Mouse (Mus musculus) layer of hippocampus, adult 11-12 months (tissue): ENCODE measurements around the gene Lrrc29.
A peak's percentile ranks its signal among the peaks of the same experiment; 100 is the strongest.
"Not testable (repeated sequence)": the region's sequence is repeated elsewhere in the genome, so short reads cannot be mapped to it uniquely, and the experiment has no call there.

ENCODE experiments used
- DNase-seq: peaks from one replicate; pipeline ENCODE4 v3.0.0; 2022; ENCODE audit warnings: low spot score

Gene Lrrc29

DNA sequence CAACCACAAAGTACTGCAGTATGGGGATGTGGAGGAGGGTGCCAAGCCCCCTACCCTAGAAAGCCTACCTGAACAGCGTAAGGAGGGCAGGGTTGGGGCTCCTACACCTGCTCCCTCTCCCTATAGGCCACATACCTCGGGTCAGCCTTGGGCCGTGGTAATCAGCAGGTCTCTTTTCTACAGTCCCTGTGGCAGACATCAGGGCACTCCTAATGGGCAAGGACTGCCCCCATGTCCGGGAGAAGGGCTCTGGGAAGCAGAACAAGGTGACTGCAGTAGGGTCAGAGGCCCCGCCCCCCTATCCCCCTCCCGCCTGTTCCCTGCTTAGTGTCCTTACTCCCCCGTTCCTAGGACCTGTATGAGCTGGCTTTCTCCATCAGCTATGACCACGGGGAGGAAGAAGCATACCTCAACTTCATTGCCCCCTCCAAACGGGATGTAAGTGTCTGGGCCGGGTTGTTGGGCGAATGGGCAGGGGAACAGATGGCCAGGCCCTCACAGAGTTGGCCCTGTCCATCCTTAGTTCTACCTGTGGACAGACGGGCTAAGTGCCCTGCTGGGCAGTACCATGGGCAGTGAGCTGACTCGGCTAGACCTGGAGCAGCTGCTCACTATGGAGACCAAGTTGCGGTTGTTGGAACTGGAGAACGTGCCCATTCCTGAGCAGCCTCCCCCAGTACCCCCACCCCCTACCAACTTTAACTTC lies 16.8 kb downstream of the Lrrc29 start:
- DNase-seq, result no peak

DNA sequence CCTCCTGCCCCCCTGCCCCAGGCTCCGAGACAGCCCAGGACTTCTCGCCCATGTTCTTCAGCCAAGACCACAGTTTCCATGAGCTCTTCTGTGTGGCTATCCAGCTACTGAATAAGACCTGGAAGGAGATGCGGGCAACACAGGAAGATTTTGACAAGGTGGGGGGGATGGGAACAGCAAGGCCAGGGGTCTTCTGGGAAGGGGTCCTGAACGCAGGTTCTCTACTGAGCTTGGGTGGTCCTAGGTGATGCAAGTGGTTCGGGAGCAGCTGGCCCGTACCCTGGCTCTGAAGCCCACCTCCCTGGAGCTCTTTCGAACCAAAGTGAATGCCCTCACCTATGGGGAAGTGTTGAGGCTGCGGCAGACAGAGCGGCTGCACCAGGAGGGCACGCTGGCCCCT lies 17.6 kb downstream of the Lrrc29 start:
- DNase-seq, result no peak

DNA sequence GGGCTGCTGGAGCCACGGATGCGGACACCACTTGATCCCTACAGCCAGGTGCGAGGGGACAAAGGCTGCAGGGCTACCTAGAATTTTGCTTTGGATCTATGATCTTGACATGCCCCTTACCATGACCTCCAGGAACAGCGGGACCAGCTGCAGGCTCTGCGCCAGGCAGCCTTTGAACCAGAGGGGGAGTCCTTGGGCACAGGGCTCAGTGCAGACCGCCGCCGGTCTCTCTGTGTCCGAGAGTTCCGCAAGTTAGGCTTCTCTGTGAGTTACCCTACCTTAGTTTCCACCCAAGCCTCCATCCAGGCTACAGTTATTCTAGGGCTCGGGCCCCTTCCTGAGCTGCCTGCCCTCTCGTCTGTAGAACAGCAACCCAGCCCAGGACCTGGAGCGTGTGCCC lies 18.4 kb downstream of the Lrrc29 start:
- DNase-seq, result no peak

DNA sequence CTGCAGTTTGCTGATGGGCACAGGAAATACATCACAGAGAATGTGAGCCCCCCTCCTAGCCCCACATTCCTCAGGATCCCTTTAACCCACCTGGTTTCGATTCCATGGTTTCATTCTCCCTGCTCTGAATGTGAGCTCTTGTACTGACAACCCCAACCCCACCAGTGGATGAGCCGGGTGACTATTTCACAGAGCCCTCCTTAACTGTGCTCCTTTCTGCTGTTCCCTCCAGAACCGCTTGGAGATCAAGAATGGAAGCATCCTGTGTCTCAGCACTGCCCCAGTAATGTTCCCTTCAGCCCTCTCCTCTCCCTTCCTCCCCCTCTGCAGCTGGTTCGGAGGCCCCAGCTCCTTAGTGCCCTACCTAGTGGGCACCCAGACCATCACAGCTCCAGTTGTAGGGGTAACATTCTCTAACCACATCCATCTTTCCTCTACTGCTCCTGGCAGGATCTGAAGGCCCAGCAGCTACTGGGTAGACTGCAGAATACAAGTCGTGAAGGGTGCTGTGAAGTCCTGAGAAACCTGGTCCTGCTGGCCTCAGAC lies 19.9 kb downstream of the Lrrc29 start:
- no peak for DNase-seq

DNA sequence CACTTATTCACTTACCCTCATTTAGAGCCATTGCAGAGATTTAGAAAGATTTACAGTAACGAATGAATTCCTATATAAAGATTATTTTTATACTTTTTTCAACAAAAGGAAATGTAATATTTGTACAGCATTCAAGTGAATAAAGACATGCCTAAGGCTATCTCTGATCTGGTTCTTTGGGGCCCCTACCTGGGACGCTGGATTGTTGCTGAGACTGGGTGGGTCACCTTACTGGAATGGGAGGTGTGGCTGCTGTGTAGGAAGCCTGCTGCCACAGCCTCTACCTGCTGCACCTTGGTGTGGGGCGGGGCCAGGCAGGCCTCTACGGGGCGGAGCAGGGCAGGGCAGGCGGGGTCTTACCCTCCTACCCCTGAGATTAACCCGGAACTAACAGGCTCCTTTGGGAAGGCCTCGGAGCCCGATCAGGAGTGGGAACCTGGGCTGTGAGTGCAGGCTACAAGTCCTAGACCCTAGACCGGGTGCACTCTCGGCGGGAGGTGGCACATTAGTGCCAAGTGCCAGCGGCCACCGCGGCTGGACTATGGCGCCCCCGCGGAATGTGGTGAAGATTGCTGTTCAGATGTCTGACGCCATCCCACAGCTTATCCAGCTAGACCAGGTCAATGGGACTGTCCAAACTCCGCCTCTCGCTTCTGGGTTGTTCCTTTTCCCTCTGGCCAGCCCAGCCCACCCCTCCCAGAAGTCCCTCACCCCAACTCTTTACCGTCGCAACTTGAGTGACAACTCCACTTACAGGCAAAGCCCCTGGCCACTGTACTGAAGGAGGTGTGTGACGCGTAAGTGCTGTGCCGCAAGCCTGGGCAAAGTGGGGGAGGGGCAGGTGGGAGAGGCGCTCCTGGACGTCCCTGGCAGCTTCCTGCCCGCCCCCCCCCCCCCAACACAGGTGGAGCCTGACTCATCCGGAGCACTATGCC lies 20.6 kb downstream of the Lrrc29 start, which contains the start of gene Elmo3:
Gene Elmo3, plus strand, starts transcription at position 391 of the 935 bp plus-strand sequence.
- no peak for DNase-seq

DNA sequence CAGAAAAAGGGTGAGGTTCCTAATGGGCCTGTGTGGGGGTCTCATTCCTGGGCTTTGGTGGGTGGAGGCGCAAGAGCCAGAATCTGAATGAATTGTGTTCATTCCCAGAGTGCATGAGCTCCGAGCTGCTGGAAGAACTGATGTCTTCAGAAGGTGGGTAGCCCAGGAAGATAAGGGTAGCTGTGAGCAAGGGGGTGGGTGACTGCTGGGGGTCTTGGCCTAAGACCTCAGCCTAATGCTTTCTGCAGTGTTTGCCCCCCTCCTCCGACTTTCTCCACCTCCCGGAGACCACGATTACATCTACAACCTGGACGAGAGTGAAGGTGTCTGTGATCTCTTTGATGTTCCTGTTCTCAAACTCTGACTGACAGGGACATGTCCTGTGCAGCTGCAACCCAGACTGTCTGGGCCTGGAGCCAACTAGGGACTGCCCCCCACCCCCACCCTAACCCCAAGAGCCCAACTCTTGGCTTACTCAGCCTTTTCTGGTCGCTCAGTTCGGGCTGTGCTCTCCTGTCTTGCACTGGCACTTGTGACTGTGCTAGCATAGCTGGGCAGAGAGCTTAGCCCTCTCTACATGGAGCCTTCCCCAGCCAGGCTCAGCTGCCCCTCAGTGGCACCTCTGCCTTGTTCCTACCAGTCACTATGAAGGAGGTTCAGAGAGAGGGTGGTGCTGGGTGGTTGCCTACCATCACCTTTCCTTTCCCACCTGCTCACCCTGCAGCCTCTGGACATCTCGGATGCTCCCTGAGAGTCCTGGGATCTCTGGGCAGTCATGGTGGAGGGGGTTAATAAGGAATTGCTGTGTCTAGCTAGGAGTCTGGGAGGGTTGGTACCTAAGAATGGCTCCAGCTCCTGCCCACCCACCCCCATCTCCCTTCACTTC lies 21.5 kb downstream of the Lrrc29 start:
- no peak for DNase-seq

DNA sequence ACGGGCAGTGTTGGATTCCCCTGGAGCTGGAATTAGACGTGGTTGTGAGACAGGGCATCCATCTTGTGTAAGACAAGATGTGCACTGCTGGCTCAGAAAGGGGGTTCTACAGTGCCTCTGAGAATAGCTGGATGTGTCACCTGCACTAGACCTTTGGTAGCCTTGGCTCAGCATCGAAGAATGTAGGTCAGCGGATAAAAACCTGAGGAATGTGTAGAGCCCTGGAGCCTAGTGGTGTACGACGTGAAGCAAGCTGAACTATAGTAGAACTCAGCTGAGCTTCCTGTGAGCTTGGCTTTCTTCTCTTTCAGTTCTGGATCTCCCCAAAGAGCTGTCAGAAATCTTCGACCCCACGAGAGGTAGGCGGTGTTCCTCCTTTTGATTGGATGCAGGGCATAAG lies 22.2 kb downstream of the Lrrc29 start:
- DNase-seq, result no peak

DNA sequence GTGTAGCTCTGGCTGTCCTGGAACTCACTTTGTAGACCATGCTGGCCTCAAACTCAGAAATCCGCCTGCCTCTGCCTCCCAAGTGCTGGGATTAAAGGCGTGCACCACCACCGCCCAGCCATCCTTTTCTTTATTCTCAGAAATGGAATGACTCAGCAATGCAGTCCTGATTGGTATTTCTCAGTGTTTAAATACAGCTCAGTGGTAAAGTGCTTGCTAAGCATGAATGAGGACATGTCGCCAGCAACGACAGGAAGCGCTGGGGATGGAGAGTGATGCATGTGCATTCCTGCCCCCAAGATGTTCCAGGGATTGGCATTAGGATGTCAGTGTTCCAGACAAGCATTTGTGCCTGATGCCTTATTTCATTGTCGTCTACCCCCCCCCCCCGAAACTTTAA lies 22.7 kb downstream of the Lrrc29 start:
- DNase-seq, result no peak

DNA sequence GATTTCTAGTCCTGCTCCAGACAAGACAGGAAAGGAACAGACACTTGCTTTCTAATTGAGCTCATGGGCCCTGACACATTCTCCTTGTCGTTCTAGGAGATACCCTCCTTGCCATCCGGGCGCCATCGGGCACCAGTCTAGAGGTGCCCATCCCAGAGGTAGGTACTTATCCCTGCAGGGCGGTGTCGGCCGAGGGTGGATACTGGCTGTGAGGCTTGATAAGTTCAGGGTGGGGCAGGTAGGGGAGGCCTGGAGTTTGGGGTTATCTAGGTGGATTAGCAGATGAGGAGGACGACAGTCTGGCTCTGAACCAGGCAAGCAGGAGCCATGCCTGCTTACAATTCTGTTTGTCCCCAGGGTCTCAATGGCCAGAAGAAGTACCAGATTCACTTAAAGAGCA lies 26.1 kb downstream of the Lrrc29 start:
- DNase-seq, result no peak

DNA sequence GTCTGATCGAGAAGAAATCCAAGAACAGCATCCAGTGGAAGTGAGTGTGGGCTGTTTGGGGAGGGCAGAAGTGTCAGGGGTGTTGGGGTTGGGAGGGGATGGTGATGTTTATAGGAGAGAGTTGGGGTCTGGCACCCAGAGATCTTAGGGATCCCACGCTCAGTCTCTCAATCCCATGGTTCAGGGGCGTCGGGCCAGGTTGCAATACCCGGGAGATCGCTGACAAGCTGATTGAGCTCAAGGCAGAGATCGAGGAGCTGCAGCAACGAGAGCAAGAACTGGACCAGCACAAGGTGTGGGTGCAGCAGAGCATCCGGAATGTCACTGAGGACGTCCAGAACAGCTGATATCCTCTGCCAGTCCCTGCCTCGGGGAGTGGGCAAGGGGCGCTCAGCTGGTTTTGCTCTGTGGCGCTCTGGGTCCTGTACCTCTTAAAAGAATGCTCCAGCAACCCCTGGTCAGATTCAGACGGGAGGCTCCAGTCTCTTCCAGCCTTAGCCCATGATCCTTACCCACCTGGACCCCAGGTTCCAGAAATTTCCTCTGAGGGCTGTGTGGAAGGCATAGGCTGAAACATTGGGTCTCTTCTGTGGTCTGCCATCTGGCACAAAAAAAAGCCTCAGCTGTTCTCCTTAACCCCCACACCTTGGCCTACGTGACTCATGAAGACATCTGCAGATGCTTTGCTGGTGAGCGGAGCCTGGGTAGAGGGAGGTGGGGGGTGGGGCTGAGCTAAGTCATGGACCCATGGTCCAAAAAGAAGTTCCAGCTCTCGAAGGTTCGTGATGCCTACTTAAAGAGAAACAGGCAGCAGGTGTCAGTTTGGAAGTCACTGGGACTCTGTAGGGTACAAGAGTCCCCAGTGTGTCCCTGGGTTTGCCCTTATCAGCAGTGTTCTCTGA lies 27.5 kb downstream of the Lrrc29 start:
- no peak for DNase-seq

DNA sequence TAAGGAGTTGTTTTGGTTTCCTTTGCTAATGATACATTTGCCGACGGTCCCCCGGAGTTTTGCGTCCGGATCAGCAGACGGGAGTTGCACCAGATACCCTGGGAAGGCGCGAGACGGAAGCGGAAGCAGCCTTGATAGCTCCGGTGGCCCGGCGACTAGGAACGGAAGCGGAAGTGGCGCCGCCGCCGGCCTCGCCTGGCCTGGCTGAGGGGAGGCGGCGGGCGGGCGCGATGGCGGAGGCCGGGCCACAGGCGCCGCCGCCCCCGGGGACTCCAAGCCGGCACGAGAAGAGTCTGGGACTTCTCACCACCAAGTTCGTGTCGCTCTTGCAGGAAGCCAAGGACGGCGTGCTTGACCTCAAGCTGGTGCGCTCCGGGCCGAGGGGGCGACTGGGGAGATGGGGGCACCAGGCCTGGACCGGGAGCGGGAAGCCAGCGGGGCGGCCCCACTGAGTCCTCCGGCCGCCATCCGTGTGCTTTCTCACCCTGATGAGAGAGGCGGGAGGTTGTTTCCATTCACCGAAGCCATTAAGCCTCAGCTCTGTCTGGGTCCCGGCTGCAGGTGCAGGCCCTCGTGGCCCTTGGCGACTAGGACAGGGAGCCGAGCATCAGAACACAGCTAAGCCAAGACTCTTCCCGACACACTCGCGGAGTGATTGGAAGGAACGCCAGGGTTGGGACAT lies 28.4 kb downstream of the Lrrc29 start, which contains the start of gene E2f4:
Gene E2f4, plus strand, starts transcription at position 153 of the 682 bp plus-strand sequence.
- peak; percentile 93 for DNase-seq

DNA sequence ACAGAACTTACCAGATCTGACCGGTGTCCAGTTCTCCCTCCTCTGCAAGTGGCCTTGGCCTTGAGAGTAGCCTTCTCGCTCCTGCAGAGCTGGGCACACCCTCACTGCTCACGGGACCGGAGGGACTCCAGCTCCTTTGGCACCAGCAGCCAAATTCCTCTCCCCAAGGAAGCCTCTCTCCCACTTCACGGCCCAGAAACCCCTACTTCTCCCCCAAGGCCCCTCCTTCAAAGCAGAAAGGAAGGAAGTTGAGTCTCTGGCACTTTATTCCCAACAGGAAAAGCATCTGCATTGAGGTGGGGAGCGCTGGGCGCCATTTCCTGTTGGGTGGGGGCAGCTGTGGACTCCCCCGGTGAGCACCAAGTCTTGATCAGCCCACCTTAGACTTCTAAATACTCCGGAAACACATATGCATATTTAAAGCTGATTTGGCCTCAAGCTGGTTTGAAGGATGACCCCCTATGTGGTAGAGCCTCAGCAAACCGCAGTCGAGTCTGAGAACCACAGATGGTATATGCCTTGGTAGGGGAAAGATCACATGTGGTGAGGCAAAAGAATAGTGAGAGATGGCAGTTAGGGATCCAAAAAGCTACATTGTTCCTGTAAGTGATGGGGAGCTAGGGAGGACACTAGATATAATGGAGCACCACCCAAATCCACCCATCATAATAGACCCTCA lies 30.0 kb downstream of the Lrrc29 start, which contains the start of gene Exoc3l:
Gene Exoc3l, minus strand, starts transcription at position 207 of the 679 bp plus-strand sequence.
- DNase-seq, result no peak

DNA sequence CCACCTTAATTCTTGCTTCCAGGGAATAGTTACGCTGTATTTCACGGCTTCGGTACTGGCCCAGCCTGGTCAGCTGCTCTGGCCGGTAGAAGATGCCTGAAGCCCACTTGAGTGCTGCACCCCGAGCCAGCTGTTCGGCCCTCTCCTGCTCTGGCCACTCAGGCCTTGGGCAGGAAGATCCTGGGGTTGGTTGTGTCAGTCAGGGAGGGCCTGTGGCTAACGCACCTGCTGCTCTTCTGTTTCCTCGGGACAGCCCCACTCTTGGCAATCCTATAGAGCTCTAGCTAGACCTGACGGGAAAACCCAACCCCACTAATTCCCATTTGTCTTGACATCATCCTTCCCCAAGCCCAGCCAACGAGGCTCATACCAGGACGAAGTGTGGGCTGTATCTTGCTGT lies 30.8 kb downstream of the Lrrc29 start:
- no peak for DNase-seq

DNA sequence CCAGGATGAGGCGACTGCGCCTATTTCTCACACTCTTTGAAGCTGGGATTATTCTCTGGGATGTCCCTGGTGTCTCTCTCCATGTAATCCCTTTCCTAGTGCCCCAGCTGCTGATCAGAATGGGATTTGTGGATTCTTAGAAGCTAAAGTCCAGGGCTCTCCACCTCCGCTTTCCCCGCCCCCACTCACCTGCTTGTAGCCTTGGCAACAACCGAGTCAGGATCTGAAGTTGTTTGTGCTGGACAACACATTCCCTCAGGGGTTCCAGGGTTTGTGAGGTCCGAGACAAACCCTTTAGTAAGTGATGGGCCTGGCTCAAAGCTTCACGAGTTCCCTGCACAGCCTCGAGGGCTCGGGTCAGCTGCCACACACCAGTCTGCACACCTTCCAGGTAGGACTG lies 31.3 kb downstream of the Lrrc29 start:
- no peak for DNase-seq

DNA sequence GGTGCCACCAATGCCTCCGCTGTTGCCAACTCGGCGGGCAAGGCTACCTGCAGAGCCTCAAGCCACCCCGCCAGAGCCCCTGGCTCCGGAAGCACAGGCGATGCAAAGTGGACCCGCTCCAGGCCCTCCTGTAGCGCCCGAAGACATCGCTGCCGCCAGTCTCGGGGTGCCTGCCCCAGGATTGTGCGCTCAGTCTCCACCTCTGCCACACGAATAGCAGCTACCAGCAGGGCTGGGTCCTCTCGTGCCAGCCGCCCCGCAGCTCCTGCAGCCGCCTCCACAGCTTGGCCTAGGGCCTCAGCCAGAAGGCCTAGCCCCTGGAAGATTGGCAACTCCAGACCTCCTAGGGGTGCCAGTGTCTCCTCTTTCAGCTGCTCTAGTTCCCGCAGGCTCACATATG lies 32.7 kb downstream of the Lrrc29 start:
- DNase-seq, result no peak

DNA sequence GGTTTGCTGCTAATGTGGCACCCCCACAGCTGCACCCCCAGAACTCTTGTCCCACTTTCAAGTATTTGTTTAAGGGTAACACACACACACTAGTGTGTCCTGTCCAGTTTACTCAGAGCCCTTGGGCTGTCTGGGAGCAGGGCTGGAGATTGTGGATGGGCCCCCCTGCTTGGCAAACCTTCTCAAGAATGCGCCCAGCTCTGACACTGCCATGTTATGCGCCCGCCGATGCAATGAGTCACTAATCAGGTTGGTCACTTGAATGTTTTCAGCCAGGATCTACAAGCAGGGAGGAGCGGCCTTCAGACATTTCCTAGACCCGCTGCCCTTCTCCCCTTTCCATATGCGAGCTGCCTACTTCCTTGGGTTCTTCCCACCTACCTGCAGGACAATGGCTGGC lies 33.6 kb downstream of the Lrrc29 start:
- no peak for DNase-seq

DNA sequence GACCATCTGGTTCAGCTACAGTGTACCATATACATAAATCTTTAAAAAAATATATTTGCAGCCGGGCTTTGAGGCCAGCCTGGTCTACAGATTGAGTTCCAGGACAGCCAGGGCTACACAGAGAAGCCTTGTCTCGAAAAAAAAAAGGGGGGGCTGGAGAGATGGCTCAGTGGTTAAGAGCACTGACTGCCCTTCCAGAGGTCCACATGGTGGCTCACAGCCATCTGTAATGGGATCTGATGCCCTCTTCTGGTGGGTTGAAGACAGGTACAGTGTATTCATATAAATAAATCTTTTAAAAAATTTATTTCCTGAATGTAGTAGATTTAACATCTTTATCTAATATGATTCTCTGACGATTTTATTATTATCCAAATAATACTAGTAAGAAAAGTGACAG lies 34.3 kb downstream of the Lrrc29 start:
- DNase-seq, result not testable (repeated sequence)

DNA sequence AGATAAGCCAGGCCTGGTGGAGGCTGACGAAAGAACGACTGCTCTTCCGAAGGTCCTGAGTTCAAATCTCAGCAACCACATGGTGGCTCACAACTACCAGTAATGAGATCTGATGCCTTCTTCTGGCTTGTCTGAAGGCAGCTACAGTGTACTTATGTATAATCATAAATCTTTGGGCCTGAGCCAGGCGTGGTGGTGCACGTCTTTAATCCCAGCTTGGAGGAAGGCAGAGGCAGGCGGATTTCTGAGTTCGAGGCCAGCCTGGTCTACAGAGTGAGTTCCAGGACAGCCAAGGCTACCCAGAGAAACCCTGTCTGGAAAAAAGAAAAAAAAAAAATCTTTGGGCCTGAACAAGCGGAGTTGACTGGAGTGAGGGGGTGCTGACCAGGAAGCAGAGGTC lies 34.7 kb downstream of the Lrrc29 start:
- not testable (repeated sequence) for DNase-seq

DNA sequence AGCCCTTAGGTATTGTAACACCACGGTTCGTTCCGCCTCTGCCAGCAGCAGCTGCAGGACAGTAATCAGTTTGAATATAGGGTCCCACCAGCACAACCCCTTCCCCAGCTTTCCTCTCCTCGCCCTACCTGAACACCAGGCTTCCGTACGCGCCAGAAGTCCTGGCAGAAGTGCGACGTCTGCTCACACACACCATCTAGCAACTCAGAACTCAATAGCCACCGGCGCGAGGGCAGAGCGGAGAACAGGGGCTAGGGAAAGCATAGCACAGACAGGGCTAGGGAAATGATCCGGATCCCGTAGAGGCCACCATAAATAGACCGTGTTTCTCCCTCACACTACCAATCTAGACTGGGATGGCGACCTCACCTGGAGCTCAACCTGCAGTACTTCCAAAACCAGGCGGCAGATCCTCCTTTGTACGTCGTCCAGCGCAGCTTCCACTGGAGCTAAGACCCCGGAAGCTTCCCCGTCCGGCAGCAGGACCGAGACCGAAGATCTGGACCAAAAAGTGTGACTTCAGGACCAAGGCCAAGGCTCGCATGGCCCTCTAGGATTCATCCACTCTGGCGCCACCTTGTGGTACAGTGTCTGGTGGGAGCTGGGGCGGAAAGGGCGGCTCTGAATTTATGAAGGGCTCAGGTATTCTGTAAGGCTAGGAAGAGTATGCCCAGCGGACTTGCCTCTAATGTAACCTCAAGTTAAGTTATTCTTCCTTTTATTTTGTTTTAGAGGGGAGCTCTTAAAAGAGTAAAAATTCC lies 35.3 kb downstream of the Lrrc29 start:
- peak; percentile 86 for DNase-seq
